Mouse (Mus musculus) stomach, postnatal 0 days (tissue): ENCODE measurements around the gene Doc2g. TPM values are rescaled to one million over a fixed set of nuclear protein-coding genes. Genes with fewer than 3 reads are reported as not detected.
"Not testable (repeated sequence)": the region's sequence is repeated elsewhere in the genome, so short reads cannot be mapped to it uniquely, and the experiment has no call there.

Experiments
- ATAC-seq: fragments of 200-750 bp; cut with Nextera tagmentation; 2 replicates; pipeline ENCODE4 v1.8.0; 2017; ENCODE audit not compliant: low FRiP score, low TSS enrichment
- DNase-seq: peaks from one replicate; pipeline ENCODE4 v3.0.0-alpha.2; 2016; ENCODE audit warnings: low spot score
- H3K27ac ChIP-seq: fragments of 300-500 bp; sonication (generic); replicated peaks from 2 replicates; pipeline ENCODE4 v1.5.1; 2014; ENCODE audit warnings: mild to moderate bottlenecking, control low read depth
- H3K27me3 ChIP-seq: fragments of 300-500 bp; sonication (generic); 2 replicates; pipeline ENCODE4 v1.6.1; 2014; ENCODE audit warnings: low read length; ENCODE audit not compliant: control insufficient read depth, insufficient read depth
- H3K36me3 ChIP-seq: fragments of 300-500 bp; sonication (generic); 2 replicates; pipeline ENCODE4 v1.6.1; 2014; ENCODE audit warnings: low read length, mixed read lengths; ENCODE audit not compliant: control insufficient read depth, insufficient read depth
- H3K4me1 ChIP-seq: fragments of 300-500 bp; sonication (generic); replicated peaks from 2 replicates; pipeline ENCODE4 v1.6.1; 2014; ENCODE audit warnings: antibody characterized with exemption; ENCODE audit not compliant: control insufficient read depth, insufficient read depth
- H3K4me2 ChIP-seq: fragments of 300-500 bp; sonication (generic); replicated peaks from 2 replicates; pipeline ENCODE4 v1.6.1; 2014; ENCODE audit warnings: low read depth, mild to moderate bottlenecking, control low read depth, moderate library complexity
- H3K4me3 ChIP-seq: fragments of 300-500 bp; sonication (generic); 2 replicates; pipeline ENCODE4 v1.5.1; 2014; ENCODE audit warnings: low read depth, low read length, control low read depth
- H3K9ac ChIP-seq: fragments of 300-500 bp; sonication (generic); 2 replicates; pipeline ENCODE4 v1.6.1; 2014; ENCODE audit warnings: mild to moderate bottlenecking, low read length, control low read depth, mixed read lengths
- H3K9me3 ChIP-seq: fragments of 300-500 bp; sonication (generic); 2 replicates; pipeline ENCODE4 v1.6.1; 2016; ENCODE audit warnings: low read length; ENCODE audit not compliant: control insufficient read depth
- CTCF ChIP-seq: IDR thresholded peaks from 2 replicates; pipeline ENCODE4 v1.5.1; 2016; ENCODE audit warnings: antibody characterized with exemption, low read depth, mild to moderate bottlenecking, moderate library complexity
- EP300 ChIP-seq: optimal IDR thresholded peaks from 2 replicates; pipeline ENCODE3; 2016; ENCODE audit warnings: antibody characterized with exemption
- WGBS: fragments of 180-500 bp; shearing (Covaris S2); extraction: QIAGEN DNeasy Blood & Tissue Kit; methylation state at CpG from one replicate; pipeline ENCODE4 v1.1.7; 2014; 5-methylcytosine and 5-hydroxymethylcytosine counted together
- polyA plus RNA-seq: library from polyadenylated mRNA; unstranded; fragments of >200 nt; fragmentation: Nextera tagmentation; extraction: Ambion mirVana; gene quantifications from 2 replicates; pipeline ENCODE4 v1.2.1, GENCODE M21; 2015

Gene Doc2g
- polyA plus RNA-seq, 1 experiment from 2014 or later: 1.2 TPM

DNA sequence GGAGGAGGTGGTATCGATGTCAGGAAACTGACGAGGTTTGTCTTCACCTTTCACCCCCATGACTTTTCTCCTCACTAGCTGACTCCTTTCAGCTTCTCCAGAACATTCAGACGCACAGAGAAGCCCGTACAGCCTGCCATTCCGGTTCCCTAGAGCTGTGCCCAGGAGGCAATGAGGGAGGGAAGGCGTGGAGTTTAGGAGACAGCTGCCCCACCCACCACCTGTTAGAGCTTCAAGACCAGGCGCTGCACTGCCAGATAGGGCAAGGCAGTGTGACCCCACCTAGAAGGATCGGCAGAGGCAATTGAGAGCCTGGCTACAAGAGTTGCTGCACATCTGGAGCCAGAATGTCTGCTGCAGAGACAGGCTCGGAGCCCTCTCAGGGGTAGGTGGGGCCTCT is 30.9 kb upstream of the Doc2g start, which contains the start of gene Aldh3b2:
TSS of gene Aldh3b2 (plus strand) at position 100 of the 400 bp plus-strand sequence.
- Histone ChIP-seq H3K27ac (peak within 1 kb of the TSS; percentile 74), H3K9ac (no peak within 1 kb of the TSS)
- DNase-seq: peak; percentile 83

DNA sequence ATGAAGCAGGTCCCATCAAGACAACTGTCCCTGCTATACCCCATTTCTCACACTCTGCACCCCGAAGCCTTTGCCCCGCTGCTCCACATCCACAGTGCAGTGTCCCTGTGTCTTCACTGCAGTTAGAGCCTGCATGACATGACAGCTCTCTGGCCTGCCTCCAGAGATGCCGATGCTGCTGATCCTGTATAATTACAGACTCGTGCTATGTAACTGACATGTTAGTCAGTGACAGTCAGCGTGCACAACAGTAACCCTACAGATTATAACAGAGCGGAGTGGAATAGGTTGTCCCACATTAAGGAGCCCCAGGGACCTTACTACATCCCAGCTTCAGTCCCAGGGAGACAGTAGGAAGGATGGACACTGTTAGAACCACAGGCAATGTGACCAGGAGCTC is 28.5 kb upstream of the Doc2g start:
- H3K9me3 ChIP-seq: not testable (repeated sequence)
- WGBS: 68% methylated on average over 6 of the region's 6 CpGs

More for the DNA sequence above, 30.9 kb upstream of the Doc2g start, which contains the start of gene Aldh3b2:
- TF ChIP-seq CTCF (no peak), EP300 (peak; percentile 92)
- no peaks in the 10 kb centered on the region for H3K9me3 ChIP-seq
- peak; percentile 78 for ATAC-seq
- H3K36me3 ChIP-seq: no peaks in the 10 kb centered on the region
- no peaks in the 10 kb centered on the region for H3K27me3 ChIP-seq
- WGBS: 20% methylated on average over 9 of the region's 9 CpGs
- H3K4me1 ChIP-seq: no peaks in the 10 kb centered on the region; the same call in 1 of the 2 replicates
- H3K4me3 ChIP-seq: peak within 1 kb of the TSS; percentile 4; the same call in 1 of the 2 replicates
- peak within 1 kb of the TSS; percentile 11; the same call in 1 of the 2 replicates for H3K4me2 ChIP-seq

DNA sequence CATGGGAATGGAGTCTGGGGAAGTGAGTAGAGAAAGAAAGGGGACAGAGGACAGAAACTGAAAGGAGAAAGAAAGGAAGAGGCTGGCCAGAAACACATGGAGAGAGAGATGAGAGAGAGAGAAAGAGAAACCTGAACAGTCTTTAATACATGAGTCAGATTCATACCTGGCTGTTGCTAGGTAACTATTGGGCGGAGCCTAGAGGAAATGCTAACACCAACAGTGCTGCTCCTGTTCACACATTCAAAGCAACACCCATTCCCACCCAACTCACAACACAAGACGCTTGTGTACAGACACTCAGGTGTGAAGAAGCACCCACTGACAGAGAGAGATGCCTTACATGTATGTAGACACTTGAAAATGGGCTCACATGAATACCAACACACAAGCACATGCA is 27.2 kb upstream of the Doc2g start:
- no peak for TF ChIP-seq EP300
- no peak for TF ChIP-seq CTCF
- H3K27me3 ChIP-seq: no peaks in the 10 kb centered on the region
- H3K4me2 ChIP-seq: no peak overlapping the region
- H3K9me3 ChIP-seq: no peaks in the 10 kb centered on the region
- DNase-seq (peak; percentile 66), ATAC-seq (peak; percentile 48; the same call in 1 of the 2 replicates)
- no peaks in the 10 kb centered on the region for H3K36me3 ChIP-seq
- H3K4me1 ChIP-seq: no peaks in the 10 kb centered on the region; the same call in 1 of the 2 replicates
- 0 out of 2 replicates have a peak overlapping the region, but pooled peaks have one; percentile 1 for H3K27ac ChIP-seq
- H3K9ac ChIP-seq: no peak overlapping the region
- no peak overlapping the region for H3K4me3 ChIP-seq
- 49% methylated on average over 2 of the region's 2 CpGs for WGBS

More for the DNA sequence above, 28.5 kb upstream of the Doc2g start:
- H3K4me2 ChIP-seq, H3K9ac ChIP-seq, H3K4me1 ChIP-seq, DNase-seq, H3K27ac ChIP-seq, H3K36me3 ChIP-seq, H3K27me3 ChIP-seq, ATAC-seq, H3K4me3 ChIP-seq: not testable (repeated sequence)

DNA sequence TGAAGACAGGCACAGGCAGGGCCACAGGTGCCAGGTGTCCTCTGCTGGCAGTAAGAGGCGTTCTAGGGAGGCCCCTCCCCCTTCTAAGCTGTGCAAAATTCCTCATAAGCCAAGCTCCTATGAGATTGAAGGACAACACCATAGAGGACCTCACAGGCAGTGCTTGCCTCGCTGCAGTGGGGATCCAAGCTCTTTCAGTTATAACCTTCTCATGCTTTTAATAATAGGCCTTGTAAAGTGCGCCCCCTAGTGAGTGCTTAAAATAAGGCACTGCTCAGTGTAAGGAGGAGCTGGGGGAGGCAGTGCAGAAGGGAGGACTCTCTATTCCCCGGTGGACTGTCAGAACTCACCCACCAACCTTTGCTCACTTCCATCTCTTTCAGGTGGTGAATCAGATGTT is 22.8 kb upstream of the Doc2g start:
- ATAC-seq (peak; percentile 70), DNase-seq (peak; percentile 82)
- Histone ChIP-seq H3K36me3 (no peaks in the 10 kb centered on the region), H3K4me2 (no peak overlapping the region), H3K9me3 (no peaks in the 10 kb centered on the region), H3K4me1 (no peaks in the 10 kb centered on the region; the same call in 1 of the 2 replicates), H3K4me3 (no peak overlapping the region), H3K9ac (no peak overlapping the region), H3K27me3 (no peaks in the 10 kb centered on the region), H3K27ac (no peak overlapping the region)
- TF ChIP-seq EP300 (no peak), CTCF (peak; percentile 95)
- WGBS: 12% methylated on average over 4 of the region's 4 CpGs

DNA sequence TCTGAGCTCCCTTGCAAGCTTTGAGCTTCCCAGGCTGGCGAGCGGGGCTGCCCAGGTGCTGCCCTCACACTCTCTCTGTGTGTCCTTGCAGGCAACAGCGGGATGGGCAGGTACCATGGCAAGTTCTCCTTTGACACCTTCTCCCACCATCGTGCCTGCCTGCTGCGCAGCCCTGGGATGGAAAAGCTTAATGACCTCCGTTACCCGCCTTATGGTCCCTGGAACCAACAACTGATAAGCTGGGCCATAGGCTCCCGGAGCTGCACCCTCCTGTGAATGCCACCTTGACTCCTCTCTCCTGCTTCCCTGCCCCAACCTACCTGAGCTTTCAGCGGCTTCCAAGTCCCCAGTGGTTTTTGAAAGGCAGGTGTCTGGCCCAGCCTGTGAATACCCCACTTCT is 22.2 kb upstream of the Doc2g start:
- no peak for TF ChIP-seq CTCF
- TF ChIP-seq EP300: no peak
- Histone ChIP-seq H3K27ac (no peak overlapping the region), H3K9ac (no peak overlapping the region), H3K4me1 (no peaks in the 10 kb centered on the region; the same call in 1 of the 2 replicates), H3K4me2 (no peak overlapping the region), H3K27me3 (no peaks in the 10 kb centered on the region), H3K4me3 (no peak overlapping the region), H3K36me3 (no peaks in the 10 kb centered on the region), H3K9me3 (no peaks in the 10 kb centered on the region)
- DNase-seq: no peak
- ATAC-seq: no peak
- WGBS: 74% methylated on average over 9 of the region's 9 CpGs

DNA sequence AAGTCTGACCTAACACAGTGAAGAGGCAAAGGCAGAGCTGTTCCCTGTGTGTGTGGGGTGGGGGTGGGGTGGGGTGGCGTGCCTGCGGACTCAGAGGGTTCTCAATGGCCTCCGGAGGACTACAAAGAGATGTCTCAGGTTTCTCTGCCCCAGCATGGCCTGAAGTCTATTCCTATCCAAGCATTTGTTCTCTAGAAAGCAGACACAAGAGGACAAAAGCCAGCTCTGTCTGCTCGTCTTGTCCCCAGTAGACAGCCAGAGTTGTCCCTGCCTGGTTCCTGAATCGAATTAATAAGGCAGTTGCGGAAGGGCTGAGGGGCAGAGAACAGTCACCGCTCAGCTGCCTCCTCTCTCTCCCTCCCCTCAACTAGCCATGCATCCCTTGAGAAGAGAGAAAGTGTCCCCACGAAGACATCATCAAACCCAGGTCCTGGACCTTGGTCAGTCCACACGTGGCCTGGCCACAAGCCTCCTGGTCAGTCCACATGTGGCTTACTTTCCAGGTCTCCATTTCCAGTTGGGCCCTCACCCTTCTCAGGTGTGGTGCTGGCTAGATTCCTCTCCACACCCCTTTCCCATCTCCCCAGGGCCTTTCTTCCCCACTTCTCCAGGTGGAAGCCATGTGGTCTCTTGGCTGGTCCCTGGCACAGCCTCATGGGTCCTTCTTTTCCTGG is 19.4 kb upstream of the Doc2g start:
- WGBS: 59% methylated on average over 9 of the region's 9 CpGs
- Histone ChIP-seq H3K9ac (no peak overlapping the region), H3K27me3 (no peaks in the 10 kb centered on the region), H3K4me1 (peaks cover 5% of the 10 kb centered on the region; the same call in 1 of the 2 replicates), H3K36me3 (no peaks in the 10 kb centered on the region), H3K4me2 (no peak overlapping the region), H3K9me3 (no peaks in the 10 kb centered on the region), H3K27ac (no peak overlapping the region), H3K4me3 (no peak overlapping the region)
- no peak for DNase-seq
- TF ChIP-seq EP300 (no peak), CTCF (no peak)
- no peak for ATAC-seq
